Mouse (Mus musculus) small intestine, adult 2 months (tissue): Measurements from ENCODE around the gene Pde1c.

Experiments used
- CTCF ChIP-seq: fragments of 200-500 bp; IDR thresholded peaks from 2 replicates; pipeline ENCODE4 v1.5.1; 2012; ENCODE audit warnings: low read depth, mild to moderate bottlenecking, control low read depth, inconsistent platforms, low read length, moderate library complexity, mixed read lengths; ENCODE audit not compliant: insufficient replicate concordance, insufficient read length; ENCODE audit errors: extremely low read depth
- POLR2A ChIP-seq: fragments of 200-500 bp; IDR thresholded peaks from 2 replicates; pipeline ENCODE4 v1.6.1; 2012; ENCODE audit warnings: low read depth, mild to moderate bottlenecking, control low read depth, inconsistent platforms, low read length, moderate library complexity

DNA sequence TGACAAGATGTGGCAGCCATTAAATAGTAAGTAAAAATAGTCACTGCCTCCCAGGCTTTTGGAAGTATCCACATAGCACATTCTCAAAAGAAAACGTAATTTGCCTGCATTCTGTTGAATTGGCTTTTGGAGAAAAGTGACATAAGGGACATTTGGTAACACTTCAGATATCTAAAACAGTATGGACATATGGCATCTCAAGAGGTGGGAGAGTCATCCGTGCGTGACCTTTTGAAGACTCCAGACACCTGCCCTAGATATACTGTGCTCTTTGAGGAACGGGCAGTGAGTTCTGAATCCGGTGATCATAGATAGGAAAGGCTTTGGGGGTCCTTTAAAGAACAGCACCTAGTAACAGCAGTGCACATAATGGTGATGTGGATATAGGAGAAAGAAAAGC lies 143.1 kb downstream of the Pde1c start:
- TF ChIP-seq CTCF (no peak), POLR2A (no peak)
